8 mouse cellular contexts compared by ENCODE assay signal in the genomic region with DNA sequence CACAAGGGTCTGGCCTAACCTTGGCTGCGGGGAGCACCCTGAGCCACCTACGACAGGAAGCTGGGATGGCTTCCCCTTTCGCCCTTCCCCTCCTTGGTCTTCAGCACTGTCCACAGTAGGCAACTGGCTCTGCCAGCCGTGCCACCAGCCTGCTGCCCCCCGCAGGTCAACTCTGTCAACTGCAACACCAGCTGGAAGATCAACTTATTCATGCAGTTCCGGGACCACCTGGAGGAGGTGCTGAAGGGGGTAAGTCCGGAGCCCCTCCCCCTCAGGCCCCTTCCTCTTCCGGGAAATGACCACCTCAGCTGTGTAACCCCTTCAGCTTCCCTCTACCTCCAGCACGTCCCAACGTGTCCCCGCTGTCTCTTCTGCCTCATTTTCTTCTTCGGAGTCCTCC. TPM values are rescaled to one million over a fixed set of nuclear protein-coding genes. Genes with fewer than 3 reads are reported as not detected.
DNase-seq lines count a peak whose midpoint lies in the region; TF ChIP-seq lines count a peak whose summit lies in the region.

No protein-coding gene starts in this region.

- intact Hi-C loops in heart, adult 2 months (cut with DNase I) = no loop called here
- intact Hi-C loops in heart, postnatal 25 days (cut with DNase I) = no loop called here

- TF ChIP-seq EP300 in heart, adult 2 months (IDR thresholded peaks at IDR 0.05; ENCODE audit: insufficient read depth, low read depth, low read length) = no peak

- WGBS in heart, adult 2 months = 52% methylated on average over 12 of the region's 12 CpGs

- no peak overlapping the region for H3K27ac ChIP-seq in heart, adult 2 months
- no peak overlapping the region for H3K27ac ChIP-seq in testis, adult 2 months (ENCODE audit: control insufficient read depth, insufficient read depth, low read depth, low read length)

- H3K79me2 ChIP-seq in heart, adult 2 months (replicated peaks; ENCODE audit: control insufficient read depth, insufficient read depth, low read length) = no peaks in the 10 kb centered on the region

- no peaks in the 10 kb centered on the region for H3K27me3 ChIP-seq in heart, adult 2 months (ENCODE audit: control insufficient read depth, insufficient read depth, low read length)
- H3K27me3 ChIP-seq in testis, adult 2 months (ENCODE audit: control insufficient read depth, insufficient read depth, low read length) = no peaks in the 10 kb centered on the region

- no peaks in the 10 kb centered on the region for H3K4me1 ChIP-seq in heart, adult 2 months (ENCODE audit: control insufficient read depth, insufficient read depth, low read length)
- no peaks in the 10 kb centered on the region for H3K4me1 ChIP-seq in testis, adult 2 months (ENCODE audit: control insufficient read depth, insufficient read depth, low read length)

- no peak for TF ChIP-seq POLR2A in heart, adult 2 months (IDR thresholded peaks at IDR 0.05; ENCODE audit: insufficient read depth, low read depth, low read length)
- no peak for TF ChIP-seq POLR2A in testis, adult 2 months (IDR thresholded peaks at IDR 0.05; ENCODE audit: control insufficient read depth, low read depth, low read length)

- no peak overlapping the region for H3K4me3 ChIP-seq in heart, adult 2 months
- H3K4me3 ChIP-seq in testis, adult 2 months (ENCODE audit: control insufficient read depth, low read depth, low read length) = no peak overlapping the region

- no peak overlapping the region for H3K9ac ChIP-seq in heart, adult 2 months (ENCODE audit: low read depth, low read length)

- DNase-seq in heart, adult 2 months = peak in 1 of 2 experiments; percentile 40
- no peak for DNase-seq in heart, postnatal 25 days (ENCODE audit: low spot score)
- DNase-seq in testis, postnatal 14 days (ENCODE audit: low spot score) = no peak
- peak; percentile 11 to 59 for DNase-seq in kidney, postnatal 36 days
- peak; percentile 48 to 77 for DNase-seq in spleen, postnatal 4 days (ENCODE audit: low spot score in 2 of 2)
- no peak for DNase-seq in left cerebral cortex, adult 8-10 months (ENCODE audit: low spot score in 2 of 2)
- DNase-seq in adipocyte (ENCODE audit: low spot score) = no peak

- H3K36me3 ChIP-seq in heart, adult 2 months (ENCODE audit: control insufficient read depth, insufficient read depth, low read length) = no peaks in the 10 kb centered on the region
- no peaks in the 10 kb centered on the region for H3K36me3 ChIP-seq in testis, adult 2 months (ENCODE audit: control insufficient read depth, insufficient read depth, low read length)

- TF ChIP-seq CTCF in heart, adult 2 months (IDR thresholded peaks at IDR 0.05) = peak; percentile 56
- TF ChIP-seq CTCF in testis, adult 2 months (IDR thresholded peaks at IDR 0.05; ENCODE audit: control insufficient read depth, insufficient read depth, insufficient replicate concordance, low read depth, low read length) = peak; percentile 60; the same call in 1 of the 2 replicates

RNA-seq across cellular contexts. Expression of gene Itpr3, which starts 30.3 kb away (rescaled TPM):
- total RNA-seq in heart, adult 2 months (2021) = 1 to 10 TPM; 4.6 to 6.2 TPM
- polyA plus RNA-seq in heart, adult 2 months (2012; rRNA removed) = 3.4 and 6.7 TPM in 2 replicates
- total RNA-seq in heart, postnatal 25 days (2021) = 1 to 10 TPM; 4.6 to 6.8 TPM
- 32.7 and 34.2 TPM in 2 replicates for polyA plus RNA-seq in testis, adult 2 months (2012; rRNA removed)
- total RNA-seq in left cerebral cortex, adult 8-10 months (2022) = 1 to 10 TPM; 3.7 to 5.3 (median 3.8) TPM

RNA-seq across cellular contexts. Expression of gene Uqcc2, which starts 46.3 kb away (rescaled TPM):
- 100 to 1,000 TPM; 296 to 343 TPM for total RNA-seq in heart, adult 2 months (2021)
- 288 and 395 TPM in 2 replicates for polyA plus RNA-seq in heart, adult 2 months (2012; rRNA removed)
- total RNA-seq in heart, postnatal 25 days (2021) = 100 to 1,000 TPM; 323 to 335 TPM
- polyA plus RNA-seq in testis, adult 2 months (2012; rRNA removed) = 1,024 and 1,028 TPM in 2 replicates
- 100 to 1,000 TPM; 226 to 249 (median 237) TPM for total RNA-seq in left cerebral cortex, adult 8-10 months (2022)

RNA-seq across cellular contexts. Expression of gene Bak1, which starts 58.6 kb away (rescaled TPM):
- 10 to 100 TPM; 15.0 to 16.9 TPM for total RNA-seq in heart, adult 2 months (2021)
- 35.0 and 35.9 TPM in 2 replicates for polyA plus RNA-seq in heart, adult 2 months (2012; rRNA removed)
- total RNA-seq in heart, postnatal 25 days (2021) = 10 to 100 TPM; 18.2 to 24.2 TPM
- polyA plus RNA-seq in testis, adult 2 months (2012; rRNA removed) = 14.3 and 18.3 TPM in 2 replicates
- total RNA-seq in left cerebral cortex, adult 8-10 months (2022) = 10 to 100 TPM; 12.8 to 17.7 (median 14.5) TPM

Comparison
In these comparisons a context has a peak if more than half of its experiments do, and no peak if none do; other contexts are left out.
1. DNase-seq: peak in kidney, postnatal 36 days (2 of 2) and spleen, postnatal 4 days (2 of 2); none in heart, postnatal 25 days (single experiment), testis, postnatal 14 days (single experiment), left cerebral cortex, adult 8-10 months (0 of 2) and adipocyte (single experiment).